Mouse (Mus musculus) myocyte (in vitro differentiated cells): ENCODE data around the gene Adora3. TPM values are rescaled to one million over a fixed set of nuclear protein-coding genes. Genes with fewer than 3 reads are reported as not detected.

ENCODE experiments used
- H3K27me3 ChIP-seq: one replicate; pipeline ENCODE4 v1.6.1; 2011; ENCODE audit not compliant: control insufficient read depth, insufficient read depth, insufficient read length
- H3K36me3 ChIP-seq: one replicate; pipeline ENCODE4 v1.6.1; 2011; ENCODE audit not compliant: control insufficient read depth, insufficient read depth
- H3K4me2 ChIP-seq: one replicate; pipeline ENCODE4 v1.6.1; 2011; ENCODE audit warnings: low read depth, control low read depth
- H3K4me3 ChIP-seq: one replicate; pipeline ENCODE4 v1.5.1; 2011; ENCODE audit warnings: mild to moderate bottlenecking, control low read depth, moderate library complexity
- H3K79me2 ChIP-seq: one replicate; pipeline ENCODE4 v1.6.1; 2011; ENCODE audit not compliant: control insufficient read depth, insufficient read depth
- H3ac ChIP-seq: one replicate; pipeline ENCODE4 v1.6.1; 2011; ENCODE audit not compliant: control insufficient read depth, insufficient read length
- CEBPB ChIP-seq: IDR thresholded peaks from 2 replicates; pipeline ENCODE4 v1.6.1; 2011; ENCODE audit warnings: mild to moderate bottlenecking, moderate library complexity; ENCODE audit not compliant: poor library complexity, insufficient read depth, severe bottlenecking
- E2F4 ChIP-seq: IDR thresholded peaks from one replicate; pipeline ENCODE4 v1.6.1; 2011; ENCODE audit warnings: mild to moderate bottlenecking, control low read depth, moderate library complexity; ENCODE audit not compliant: insufficient read depth
- MAX ChIP-seq: IDR thresholded peaks from one replicate; pipeline ENCODE4 v1.6.1; 2011; ENCODE audit warnings: low read depth, mild to moderate bottlenecking, control low read depth
- MYOD1 ChIP-seq, 3 experiments: IDR thresholded peaks; one replicate each; pipeline ENCODE4 v1.6.1; 2011; ENCODE audit warnings: control low read depth in 2 of 3, low read depth in 2 of 3, mild to moderate bottlenecking in 2 of 3, moderate library complexity in 1 of 3; ENCODE audit not compliant: insufficient read length in 2 of 3, control insufficient read depth in 1 of 3
- MYOG ChIP-seq, 3 experiments: IDR thresholded peaks; one replicate each; pipeline ENCODE4 v1.6.1; 2011; ENCODE audit warnings: control low read depth in 2 of 3, low read depth in 2 of 3, mild to moderate bottlenecking in 2 of 3; ENCODE audit not compliant: insufficient read length in 2 of 3, control insufficient read depth in 1 of 3, insufficient read depth in 1 of 3
- POLR2A ChIP-seq: IDR thresholded peaks from one replicate; pipeline ENCODE4 v1.6.1; 2011; ENCODE audit warnings: low read depth, mild to moderate bottlenecking, control low read depth, moderate library complexity; ENCODE audit not compliant: insufficient read length
- POLR2AphosphoS2 ChIP-seq: IDR thresholded peaks from one replicate; pipeline ENCODE4 v1.6.1; 2011; ENCODE audit warnings: low read depth, control low read depth; ENCODE audit not compliant: insufficient read length
- REST ChIP-seq: IDR thresholded peaks from one replicate; pipeline ENCODE4 v1.6.1; 2011; ENCODE audit warnings: mild to moderate bottlenecking, control low read depth, moderate library complexity; ENCODE audit not compliant: insufficient read depth, insufficient read length
- SRF ChIP-seq: IDR thresholded peaks from one replicate; pipeline ENCODE4 v1.6.1; 2011; ENCODE audit warnings: low read depth; ENCODE audit not compliant: control insufficient read depth, insufficient read length
- TCF12 ChIP-seq: IDR thresholded peaks from one replicate; pipeline ENCODE4 v1.6.1; 2011; ENCODE audit warnings: mild to moderate bottlenecking, control low read depth; ENCODE audit not compliant: poor library complexity, insufficient read depth, severe bottlenecking
- TCF3 ChIP-seq: IDR thresholded peaks from one replicate; pipeline ENCODE4 v1.6.1; 2011; ENCODE audit warnings: low read depth, control low read depth; ENCODE audit not compliant: insufficient read length
- USF1 ChIP-seq: IDR thresholded peaks from one replicate; pipeline ENCODE4 v1.6.1; 2011; ENCODE audit warnings: low read depth, mild to moderate bottlenecking, control low read depth, moderate library complexity
- polyA plus RNA-seq: library from polyadenylated mRNA; unstranded; fragments of >200 nt; fragmentation: generic; extraction: Trizol; gene quantifications from one replicate; pipeline ENCODE4 v1.2.1, GENCODE M21; 2012; ENCODE audit warnings: missing spikeins

Adora3 gene
- polyA plus RNA-seq, 1 experiment: not detected

DNA sequence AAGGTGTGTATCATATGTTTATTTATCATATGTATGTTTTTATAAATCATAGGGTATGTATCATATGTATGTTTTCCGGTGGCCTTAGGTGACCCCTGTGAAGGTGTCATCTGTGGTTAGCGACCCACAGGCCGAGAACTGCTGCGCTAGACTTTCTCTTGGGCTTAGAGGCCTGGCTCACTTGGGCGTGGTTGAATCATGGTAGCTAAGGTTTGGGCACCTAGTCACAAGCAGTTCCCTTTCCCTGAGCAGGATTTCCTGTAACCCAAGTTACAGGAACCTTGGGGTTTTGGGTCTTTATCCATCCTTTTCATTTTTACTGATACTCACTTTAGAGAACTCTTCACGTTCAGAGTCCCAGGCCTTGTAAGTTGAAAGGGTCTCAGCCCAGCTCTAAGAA is 29.6 kb downstream of the Adora3 start:
- Histone ChIP-seq H3K36me3 (no peaks in the 10 kb centered on the region), H3K79me2 (no peaks in the 10 kb centered on the region), H3ac (no peak overlapping the region), H3K4me2 (no peak overlapping the region), H3K4me3 (no peak overlapping the region), H3K27me3 (peaks cover 7% of the 10 kb centered on the region)
- TF ChIP-seq REST: no peak
- no peak for TF ChIP-seq CEBPB
- no peak for TF ChIP-seq POLR2A

GRCm38 (mm10) chr3:105900716-105901115 is 30.1 kb downstream of the Adora3 start:
- TF ChIP-seq POLR2A (no peak), USF1 (no peak), TCF3 (no peak), POLR2AphosphoS2 (no peak), CEBPB (no peak), E2F4 (no peak), TCF12 (no peak), SRF (no peak), MYOG (IDR thresholded peaks at IDR 0.05; ENCODE audit: control insufficient read depth in 1 of 3, insufficient read depth in 1 of 3, insufficient read length in 2 of 3, low read depth in 2 of 3) (no peak), REST (no peak), MAX (no peak), MYOD1 (IDR thresholded peaks at IDR 0.05; ENCODE audit: control insufficient read depth in 1 of 3, insufficient read length in 2 of 3, low read depth in 2 of 3) (no peak)
- Histone ChIP-seq H3K27me3 (peaks cover 7% of the 10 kb centered on the region), H3K4me3 (no peak overlapping the region), H3K79me2 (no peaks in the 10 kb centered on the region), H3ac (no peak overlapping the region), H3K36me3 (no peaks in the 10 kb centered on the region), H3K4me2 (no peak overlapping the region)

GRCm38 (mm10) chr3:105901468-105901867 is 30.8 kb downstream of the Adora3 start:
- Histone ChIP-seq H3K79me2 (no peaks in the 10 kb centered on the region), H3K4me2 (no peak overlapping the region)
- no peak for TF ChIP-seq CEBPB
- TF ChIP-seq TCF12: no peak
- no peak for TF ChIP-seq MYOD1 (IDR thresholded peaks at IDR 0.05; ENCODE audit: control insufficient read depth in 1 of 3, insufficient read length in 2 of 3, low read depth in 2 of 3)
- no peak for TF ChIP-seq MYOG (IDR thresholded peaks at IDR 0.05; ENCODE audit: control insufficient read depth in 1 of 3, insufficient read depth in 1 of 3, insufficient read length in 2 of 3, low read depth in 2 of 3)
- no peak for TF ChIP-seq USF1

DNA sequence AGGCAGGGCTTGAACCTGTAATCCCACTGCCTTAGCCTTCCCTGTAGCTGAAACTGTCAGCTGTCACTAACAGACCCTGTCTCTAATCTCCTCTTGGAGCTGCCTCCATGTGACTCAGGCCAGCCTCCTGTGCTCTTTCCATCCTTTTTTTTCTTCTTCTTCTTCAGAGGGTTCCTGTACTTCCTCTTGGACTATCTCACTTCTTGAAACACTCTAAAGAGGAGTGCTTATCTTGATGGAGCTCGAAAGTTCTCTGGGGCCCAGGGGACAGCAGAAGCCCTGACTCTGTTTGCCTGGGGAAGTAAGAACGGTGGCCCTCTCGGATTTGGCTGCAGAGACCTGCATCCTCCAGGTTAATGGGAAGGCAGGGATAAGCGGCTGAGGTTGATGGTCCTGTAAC is 33.6 kb downstream of the Adora3 start:
- peaks cover 7% of the 10 kb centered on the region for H3K27me3 ChIP-seq
- H3ac ChIP-seq: no peak overlapping the region
- no peak for TF ChIP-seq TCF12
- no peak for TF ChIP-seq TCF3
- no peak for TF ChIP-seq MYOG (IDR thresholded peaks at IDR 0.05; ENCODE audit: control insufficient read depth in 1 of 3, insufficient read depth in 1 of 3, insufficient read length in 2 of 3, low read depth in 2 of 3)
- no peak for TF ChIP-seq MAX
- TF ChIP-seq POLR2AphosphoS2: no peak
- TF ChIP-seq REST: no peak
- no peak for TF ChIP-seq USF1
- TF ChIP-seq SRF: no peak
- TF ChIP-seq MYOD1 (IDR thresholded peaks at IDR 0.05; ENCODE audit: control insufficient read depth in 1 of 3, insufficient read length in 2 of 3, low read depth in 2 of 3): no peak
- TF ChIP-seq POLR2A: no peak

More at GRCm38 (mm10) chr3:105901468-105901867, 30.8 kb downstream of the Adora3 start:
- no peaks in the 10 kb centered on the region for H3K36me3 ChIP-seq
- peaks cover 7% of the 10 kb centered on the region for H3K27me3 ChIP-seq
- H3ac ChIP-seq: no peak overlapping the region
- H3K4me3 ChIP-seq: no peak overlapping the region

GRCm38 (mm10) chr3:105904721-105905120 is 34.1 kb downstream of the Adora3 start:
- Histone ChIP-seq H3K79me2 (no peaks in the 10 kb centered on the region), H3ac (no peak overlapping the region), H3K4me3 (no peak overlapping the region), H3K27me3 (peaks cover 7% of the 10 kb centered on the region), H3K36me3 (no peaks in the 10 kb centered on the region), H3K4me2 (no peak overlapping the region)
- no peak for TF ChIP-seq REST
- TF ChIP-seq MYOD1 (IDR thresholded peaks at IDR 0.05; ENCODE audit: control insufficient read depth in 1 of 3, insufficient read length in 2 of 3, low read depth in 2 of 3): no peak
- TF ChIP-seq MYOG (IDR thresholded peaks at IDR 0.05; ENCODE audit: control insufficient read depth in 1 of 3, insufficient read depth in 1 of 3, insufficient read length in 2 of 3, low read depth in 2 of 3): no peak
- TF ChIP-seq E2F4: no peak
- no peak for TF ChIP-seq SRF
- no peak for TF ChIP-seq TCF12
- TF ChIP-seq POLR2AphosphoS2: no peak
- TF ChIP-seq POLR2A: no peak
- TF ChIP-seq CEBPB: no peak
- TF ChIP-seq TCF3: no peak
- no peak for TF ChIP-seq MAX
- TF ChIP-seq USF1: no peak

More for the DNA sequence above, 33.6 kb downstream of the Adora3 start:
- Histone ChIP-seq H3K4me3 (no peak overlapping the region), H3K4me2 (no peak overlapping the region), H3K36me3 (no peaks in the 10 kb centered on the region), H3K79me2 (no peaks in the 10 kb centered on the region)
